Mouse (Mus musculus): ENCODE measurements at regions not wholly inside any gene's neighbourhood (a gene's known extent, or its start where the extent isn't known, plus 50 kb on each side); places are given as distances from the start of the nearest gene placed in this dataset.

DNA sequence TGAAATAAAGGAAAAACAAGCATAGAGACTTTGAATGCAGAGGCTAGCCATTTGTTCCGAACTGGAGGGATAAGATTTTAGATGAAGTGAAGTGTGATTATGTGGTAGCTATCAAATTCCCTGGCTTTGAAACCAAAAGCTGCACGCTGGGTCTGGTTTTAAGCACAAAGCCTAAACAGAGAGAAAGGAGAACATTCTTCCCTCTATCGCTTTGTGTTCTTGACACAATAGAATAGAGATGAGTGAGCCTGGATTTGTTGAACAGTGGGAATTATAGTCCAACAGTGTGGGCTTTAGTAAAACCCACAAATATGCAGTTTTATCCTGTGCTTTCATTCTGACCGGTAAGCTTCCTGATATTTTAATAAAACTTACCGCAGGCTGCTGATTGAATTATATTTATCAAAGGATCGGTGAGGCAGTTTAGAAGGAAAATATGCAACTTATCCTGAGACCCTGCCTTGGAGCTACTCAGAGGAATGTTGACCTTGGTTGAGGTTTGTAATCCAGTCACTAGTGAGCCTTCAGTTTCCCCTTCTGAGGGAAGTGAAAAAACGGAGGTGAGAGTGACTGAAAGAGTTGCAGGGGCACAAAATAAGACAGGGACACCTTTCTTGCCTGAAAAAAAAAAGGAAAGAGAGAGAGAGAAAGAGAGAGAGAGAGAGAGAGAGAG lies 481.7 kb upstream of the Tenm4 start:
- DNase-seq, result no peak

DNA sequence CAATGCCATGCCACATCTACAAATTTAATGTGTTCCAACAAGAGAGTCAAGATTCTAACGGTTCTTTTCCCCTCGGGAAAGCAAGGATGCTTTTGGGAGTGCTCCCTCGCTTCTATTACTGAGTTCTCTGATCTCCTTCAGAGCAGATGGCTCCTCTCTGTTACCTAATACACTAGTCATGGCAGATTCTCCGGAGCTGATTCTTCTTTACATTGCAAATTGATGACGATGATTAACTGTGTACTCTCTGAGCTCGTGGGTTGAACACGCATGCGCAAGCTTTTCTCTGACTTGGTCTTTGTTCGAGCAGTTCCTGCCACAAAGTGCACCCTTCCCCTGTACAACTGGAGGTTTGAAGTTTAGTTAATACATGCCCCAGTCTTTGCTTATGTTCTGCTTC lies 471.5 kb upstream of the Tenm4 start:
- peak; percentile 54 for DNase-seq

DNA sequence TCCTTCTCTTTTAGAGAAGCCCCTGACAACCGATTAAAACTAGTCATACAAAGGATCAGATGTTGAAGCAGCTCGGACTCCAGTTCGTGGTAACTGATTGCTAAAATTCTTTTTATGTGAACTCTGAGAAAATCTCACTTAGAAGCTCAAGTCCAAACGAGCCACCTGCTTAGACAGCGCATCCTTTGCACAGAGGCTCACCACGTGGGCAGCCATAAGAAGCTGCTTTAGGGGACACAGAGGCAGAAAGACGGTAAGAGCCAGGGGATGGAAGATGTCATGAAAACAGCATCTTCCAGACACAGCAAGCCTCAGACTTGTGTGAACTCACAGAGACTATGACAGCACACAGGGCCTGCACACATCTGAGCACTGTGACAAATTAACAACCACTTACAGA lies 461.0 kb upstream of the Tenm4 start:
- no peak for DNase-seq

DNA sequence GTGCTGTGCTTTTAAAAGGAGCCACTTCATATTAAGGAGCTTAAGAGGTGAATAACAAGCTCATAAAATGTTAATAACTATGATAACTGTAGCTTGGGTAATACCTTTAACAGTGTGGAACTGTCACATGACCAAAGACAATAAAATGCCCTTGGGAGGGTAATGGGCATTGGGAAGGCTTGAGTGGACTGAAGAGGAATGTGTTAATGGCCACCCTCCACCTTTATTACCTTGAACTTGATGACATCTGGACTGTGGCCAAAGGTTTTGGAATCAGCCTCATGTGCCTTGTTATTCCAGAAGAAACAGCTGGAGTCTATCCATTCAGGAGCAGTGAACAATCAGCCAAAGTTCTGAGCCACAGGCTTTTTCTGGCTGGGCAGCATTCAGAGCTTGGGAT lies 451.0 kb upstream of the Tenm4 start:
- no peak for DNase-seq

DNA sequence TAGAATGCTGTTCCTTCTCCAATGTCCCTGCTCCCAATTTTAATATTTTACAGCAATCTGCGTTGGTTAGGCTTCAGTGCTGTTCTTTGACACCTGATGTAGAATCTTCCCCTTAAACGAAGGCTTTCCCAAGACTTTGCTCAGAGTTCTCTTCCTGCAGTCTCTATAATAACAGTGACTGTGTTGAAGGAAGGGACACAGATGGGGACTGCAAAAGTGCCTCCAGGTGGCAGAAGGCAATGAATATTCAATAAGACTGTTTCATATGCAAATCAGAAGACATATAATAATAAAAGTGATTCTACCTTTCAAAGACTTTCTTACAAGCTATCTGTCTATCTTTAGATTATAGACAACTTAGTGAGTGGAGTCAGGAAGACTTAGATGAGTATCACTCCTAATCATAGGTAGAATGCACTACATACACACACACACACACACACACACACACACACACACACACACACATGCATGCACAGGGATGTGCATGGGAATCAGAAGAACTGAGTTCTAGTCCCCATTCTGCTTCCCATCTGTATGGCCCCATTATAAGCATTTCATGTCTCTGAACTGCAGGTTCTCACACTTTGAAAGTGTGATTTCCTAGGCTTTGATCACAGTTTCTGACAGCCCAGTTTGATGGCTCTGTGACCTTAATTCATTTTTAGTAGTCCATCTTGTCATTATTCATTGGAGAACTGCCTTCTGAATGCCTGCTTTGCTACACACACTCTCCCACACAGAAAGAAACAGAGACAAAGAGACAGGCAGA lies 445.1 kb upstream of the Tenm4 start:
- peak; percentile 53 for DNase-seq

DNA sequence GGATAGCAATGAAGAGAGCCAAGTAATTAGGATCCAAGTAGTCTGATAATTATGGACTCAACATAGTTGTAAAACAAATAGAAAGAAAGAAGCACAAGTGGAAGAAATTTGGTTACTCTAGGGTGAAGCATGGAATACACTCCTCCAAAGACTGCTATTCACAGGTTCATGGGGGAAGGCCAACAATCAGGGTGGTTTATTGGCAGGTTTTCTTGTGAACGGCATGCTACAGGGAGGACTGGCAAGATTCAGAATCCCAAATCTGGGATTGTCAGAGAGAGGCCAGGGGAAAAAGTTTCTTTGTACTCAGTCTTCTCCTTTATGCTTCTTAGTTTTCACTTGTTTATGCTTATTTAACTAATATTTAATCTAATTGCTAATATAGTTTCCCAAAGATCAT lies 437.2 kb upstream of the Tenm4 start:
- DNase-seq, result no peak

DNA sequence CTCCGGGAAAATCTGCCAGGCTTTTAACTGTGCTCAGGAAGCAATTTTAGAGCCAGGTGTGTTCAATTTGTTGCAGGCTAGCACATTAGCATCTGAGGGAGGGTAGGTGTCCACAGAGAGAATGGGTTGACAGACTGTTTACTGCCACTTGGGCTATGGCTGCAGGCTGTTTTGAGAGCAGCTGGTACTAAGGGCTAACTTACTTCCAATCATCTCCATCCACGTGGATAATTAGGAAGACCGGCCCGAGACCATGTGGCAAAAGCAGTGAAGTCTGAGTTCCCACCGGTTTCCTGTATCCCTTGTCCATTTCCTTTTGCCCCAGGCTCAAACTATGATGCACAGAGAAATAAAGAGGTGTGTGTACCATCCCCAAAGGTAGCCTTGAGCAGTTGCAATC lies 436.5 kb upstream of the Tenm4 start:
- DNase-seq, result peak; percentile 12

DNA sequence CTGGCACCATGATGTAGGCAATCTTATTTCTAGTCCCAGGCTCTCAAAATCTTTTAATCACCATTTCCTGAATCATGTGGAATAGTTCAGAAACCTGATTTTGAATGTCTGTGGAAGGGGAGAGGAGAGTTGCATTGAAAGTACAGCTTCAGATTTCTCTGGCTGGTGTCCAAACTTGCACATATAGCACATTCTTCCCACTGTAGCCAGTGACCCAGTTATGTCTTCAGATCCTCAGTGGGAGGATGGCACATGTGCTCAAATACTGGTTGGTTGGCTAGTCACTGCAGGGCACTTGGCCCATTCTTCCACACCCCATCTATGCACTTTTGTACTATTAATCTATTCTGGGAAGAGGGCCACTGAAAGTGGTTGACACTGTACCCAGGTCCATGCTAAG lies 434.3 kb upstream of the Tenm4 start:
- no peak for DNase-seq

DNA sequence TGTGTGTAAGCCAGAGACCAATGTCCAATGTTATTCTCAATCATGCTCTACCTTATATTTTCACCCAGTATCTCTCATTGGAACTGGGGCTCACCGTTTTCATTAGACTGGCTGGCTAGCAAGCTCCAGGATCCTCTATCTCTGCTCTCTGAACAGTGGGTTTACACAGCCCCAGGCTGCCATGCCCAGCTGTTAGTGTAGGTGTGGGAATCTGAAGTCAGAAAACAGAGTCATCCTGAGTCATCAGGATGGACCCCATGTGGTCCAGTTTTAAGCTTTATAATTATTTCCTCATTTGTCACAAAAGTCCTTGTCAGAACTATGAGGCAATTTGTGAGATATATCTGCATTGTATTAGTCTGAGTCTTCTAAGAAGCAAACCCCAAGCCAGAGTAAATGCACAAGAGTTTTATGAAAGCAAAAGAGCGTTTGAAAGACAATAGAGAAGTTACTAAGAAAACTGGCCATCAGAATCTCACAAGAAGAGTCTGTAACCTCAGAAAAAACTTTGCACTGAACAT lies 432.3 kb upstream of the Tenm4 start:
- DNase-seq, result no peak

DNA sequence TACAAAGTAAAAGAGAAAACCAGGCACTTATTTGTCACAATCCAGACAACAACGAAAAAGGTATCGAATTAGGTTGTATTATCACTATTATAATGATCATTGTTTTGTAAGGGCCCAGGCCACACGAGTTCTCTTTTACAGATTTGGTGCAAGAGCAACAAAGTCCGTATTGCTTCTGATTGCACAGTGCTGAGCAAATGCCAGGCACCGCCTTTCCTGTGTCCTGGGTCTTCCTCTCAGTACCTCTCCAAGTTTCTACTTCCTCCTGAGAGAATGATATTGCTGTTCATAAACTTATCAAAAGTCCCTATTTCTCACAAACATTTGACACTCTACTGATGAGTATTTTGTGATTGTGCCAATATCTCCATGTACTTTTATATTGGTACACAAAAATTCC lies 431.3 kb upstream of the Tenm4 start:
- no peak for DNase-seq

DNA sequence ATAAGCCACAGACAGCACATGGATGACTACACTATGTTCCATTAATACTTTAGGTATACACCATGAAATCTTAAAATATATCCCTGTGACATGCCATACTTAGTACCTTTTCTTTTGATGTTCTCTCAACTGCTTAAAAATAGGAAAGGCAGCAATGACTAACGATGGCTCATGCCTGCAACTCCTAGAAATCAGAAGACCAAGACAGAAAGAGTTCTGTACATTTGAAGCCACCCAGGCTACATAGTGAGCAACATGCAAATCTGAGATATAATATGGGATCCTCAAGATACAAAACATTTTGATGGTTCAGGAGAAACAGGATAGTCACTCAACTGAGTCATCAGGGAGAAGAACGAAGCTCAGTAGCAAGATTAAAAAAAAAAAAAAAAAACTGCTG lies 412.7 kb upstream of the Tenm4 start:
- DNase-seq, result no peak

DNA sequence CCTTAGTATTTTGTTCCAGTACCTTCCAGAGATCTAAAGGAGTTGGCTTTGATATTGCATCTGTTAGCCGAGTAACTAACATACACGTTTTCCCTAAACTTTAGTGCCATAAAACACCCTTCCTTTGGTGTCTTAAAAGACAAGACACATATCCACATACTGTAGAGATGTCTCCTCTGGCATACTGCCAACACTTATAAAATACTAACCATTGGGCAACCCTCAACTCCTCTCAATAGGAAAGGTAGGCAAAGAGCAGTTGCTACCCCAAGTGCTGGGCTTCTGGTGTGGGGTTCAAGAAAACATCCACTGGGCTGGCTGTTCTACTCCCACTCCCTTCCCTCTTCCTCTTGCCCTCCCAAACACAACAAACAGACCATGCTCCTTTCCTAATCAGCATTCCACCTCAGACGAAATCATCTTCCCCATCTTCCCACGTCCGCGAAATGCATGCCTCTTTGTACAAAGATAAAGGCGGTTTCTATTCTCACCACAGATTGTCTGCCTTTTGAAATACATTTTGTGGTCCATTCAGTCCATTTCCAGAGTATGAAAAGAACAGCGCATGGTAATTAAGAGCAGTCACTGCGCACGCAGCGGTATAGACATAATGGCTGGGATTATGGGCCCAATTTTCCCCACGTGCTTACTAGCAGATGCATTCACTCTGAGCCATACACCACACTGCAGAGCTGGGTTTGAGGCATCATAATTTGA lies 409.9 kb upstream of the Tenm4 start:
- peak; percentile 21 for DNase-seq

DNA sequence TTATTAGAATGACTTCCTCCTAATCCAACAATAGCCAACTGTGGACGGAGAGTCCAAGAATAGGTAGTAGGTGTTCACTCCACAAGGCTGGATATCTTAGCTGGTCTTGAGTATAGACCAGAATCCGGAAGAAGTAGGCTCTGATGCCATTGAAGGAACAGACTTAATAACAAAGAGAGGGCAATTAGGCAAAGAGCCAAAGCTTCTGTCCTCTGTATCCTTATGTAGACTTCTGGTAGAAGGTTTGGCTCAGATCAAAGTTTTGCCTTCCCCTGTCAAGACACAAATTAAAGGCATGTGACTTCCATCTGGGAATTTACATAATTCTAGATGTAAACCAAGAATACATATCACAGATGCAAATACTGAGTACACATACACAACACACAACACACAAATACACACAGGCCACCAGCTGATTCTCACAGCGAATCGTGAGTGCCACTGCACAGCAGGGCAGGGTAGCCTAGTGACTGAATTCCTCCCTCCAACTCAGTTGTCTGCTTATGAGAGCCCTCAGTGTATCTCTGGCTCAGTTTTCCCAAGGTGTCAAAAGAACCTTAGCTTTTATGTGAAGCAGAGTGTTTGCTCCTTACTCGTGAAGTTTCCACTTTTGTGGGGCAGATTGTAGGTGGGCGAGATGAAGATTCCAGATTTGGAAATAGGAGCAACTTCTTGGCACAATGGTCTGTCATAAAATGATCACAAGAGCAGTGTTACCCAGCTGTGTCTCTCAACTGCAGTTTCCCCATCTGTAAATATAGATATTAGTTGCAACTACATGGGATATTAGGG lies 404.5 kb upstream of the Tenm4 start:
- peak; percentile 67 for DNase-seq

DNA sequence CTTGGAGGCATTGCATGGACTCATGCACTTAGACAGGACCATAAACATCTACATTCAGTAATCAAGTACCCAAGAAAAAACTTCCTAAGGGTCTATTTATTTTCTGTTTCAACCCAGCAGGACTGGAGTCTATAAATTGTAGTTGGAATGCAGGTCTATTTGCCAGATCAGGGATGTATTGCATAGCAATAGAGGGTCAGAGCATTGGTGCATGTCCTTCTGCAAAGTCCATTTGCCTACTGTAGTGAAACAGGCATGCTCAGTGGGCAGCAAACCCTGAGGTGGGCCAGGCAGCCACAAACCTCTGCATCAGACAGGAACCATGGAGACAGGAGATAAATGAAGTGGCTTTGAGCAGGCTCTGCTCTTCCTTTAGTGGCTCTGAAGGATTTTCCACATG lies 386.5 kb upstream of the Tenm4 start:
- no peak for DNase-seq

DNA sequence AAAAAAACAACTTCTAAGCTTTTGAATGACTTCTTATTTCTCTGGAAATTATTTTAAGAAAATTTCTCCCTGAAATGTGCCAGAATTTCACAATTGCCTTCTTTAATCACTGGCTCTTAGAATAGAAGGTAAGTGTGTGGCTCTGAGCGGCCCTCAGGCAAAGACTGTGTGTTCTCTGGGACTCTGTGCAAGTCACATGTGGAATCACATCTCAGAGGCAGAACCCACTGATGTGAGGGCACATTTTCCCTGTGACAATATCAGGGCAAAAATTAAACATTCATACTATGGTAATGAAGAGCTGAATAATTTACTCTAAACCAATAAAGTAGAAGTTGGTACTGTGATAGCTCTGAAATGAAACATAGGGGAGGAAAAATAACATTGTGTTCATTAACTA lies 383.5 kb upstream of the Tenm4 start:
- no peak for DNase-seq

DNA sequence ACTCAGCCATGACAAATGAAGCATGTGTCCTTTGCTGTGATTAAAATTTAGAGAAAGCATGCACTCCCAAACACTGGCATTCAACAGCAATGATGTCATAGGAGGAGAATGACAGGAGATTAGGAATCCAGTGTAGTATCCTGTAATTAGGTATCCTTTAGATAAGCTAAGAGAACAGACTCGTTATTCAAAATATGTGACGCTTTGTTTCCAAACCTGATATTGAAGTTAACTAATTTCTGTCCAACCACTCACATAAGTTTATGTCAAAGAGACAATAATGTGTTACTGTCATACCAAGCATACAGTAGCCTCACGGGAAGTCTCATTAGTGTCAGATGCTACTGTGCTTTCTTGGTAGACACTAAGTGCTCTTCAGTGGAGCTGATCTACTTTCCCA lies 383.1 kb upstream of the Tenm4 start:
- no peak for DNase-seq

DNA sequence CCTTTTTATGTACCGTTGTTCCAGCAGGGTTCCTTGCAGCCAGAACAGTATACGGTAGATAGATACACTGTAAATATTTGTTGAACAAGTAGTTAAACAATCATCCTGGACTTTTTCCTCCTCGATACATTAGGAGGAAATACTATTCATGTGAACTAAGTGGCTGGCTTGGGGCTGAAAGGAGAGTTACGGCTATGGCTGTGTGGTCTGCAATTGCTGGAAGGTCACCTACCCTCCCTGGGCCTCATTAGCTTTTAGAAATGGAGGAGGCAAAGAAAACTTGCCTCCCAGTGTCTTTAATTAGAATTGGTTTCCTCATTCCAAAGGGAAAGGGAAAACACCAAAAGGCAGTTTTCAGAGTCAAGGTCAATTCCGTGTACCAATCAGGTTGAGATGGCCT lies 381.6 kb upstream of the Tenm4 start:
- DNase-seq, result no peak

DNA sequence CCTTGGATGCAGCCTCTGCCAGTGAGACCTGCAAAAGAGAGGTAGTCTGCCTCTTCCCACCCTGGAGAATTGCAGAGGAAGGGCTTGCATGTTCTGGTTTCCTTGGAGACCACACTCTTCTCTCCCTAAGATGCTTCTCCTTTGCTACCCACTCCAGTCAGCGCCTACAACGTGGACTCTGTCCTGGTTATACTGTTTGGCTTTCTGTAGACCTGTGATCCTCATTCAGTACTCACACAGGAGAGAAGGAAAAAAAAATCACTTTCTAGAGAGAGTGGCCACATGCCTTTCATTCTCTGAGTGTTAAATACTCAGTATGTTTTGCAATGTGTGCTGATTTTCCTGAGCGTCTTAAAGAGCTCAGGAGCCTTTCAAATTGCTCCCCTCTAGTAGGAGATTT lies 372.0 kb upstream of the Tenm4 start:
- DNase-seq, result no peak

DNA sequence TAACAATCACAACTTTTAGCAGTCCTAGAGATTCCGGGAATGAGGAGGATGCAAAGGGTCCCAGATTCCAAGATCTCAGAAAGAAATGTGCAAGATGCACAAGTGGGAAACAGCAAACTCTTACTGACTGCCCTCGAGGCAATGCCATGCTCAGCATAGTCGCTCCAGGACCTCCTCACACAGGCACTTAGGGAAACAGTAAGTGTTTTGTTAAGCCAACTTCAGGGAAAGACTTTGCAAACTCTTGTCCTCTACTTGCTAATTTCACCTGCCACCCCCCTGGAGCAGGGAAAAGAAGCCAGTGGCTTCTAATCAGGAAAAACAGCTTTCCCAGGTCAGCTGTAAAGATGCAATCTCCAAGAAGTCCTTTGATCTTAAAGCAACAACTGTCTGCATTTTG lies 361.4 kb upstream of the Tenm4 start:
- no peak for DNase-seq

DNA sequence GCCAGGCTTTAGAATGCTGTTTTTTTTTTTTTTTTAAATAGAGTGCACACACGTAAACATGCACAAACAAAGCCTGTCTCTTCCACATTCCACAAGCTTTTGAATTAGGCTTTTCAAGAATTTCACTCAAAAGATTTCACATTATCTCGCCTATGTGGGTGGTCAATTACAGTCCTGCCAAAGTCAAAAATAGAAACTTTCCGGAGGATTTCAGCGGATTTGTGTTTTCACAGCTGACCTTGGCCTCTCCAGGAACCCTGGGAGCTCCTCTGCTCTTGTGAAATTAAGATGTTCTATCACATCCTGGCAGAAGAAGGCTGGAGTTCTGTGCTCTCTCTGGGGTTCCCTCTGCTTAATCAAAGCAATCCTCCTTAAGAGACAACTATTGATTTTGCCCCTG lies 360.9 kb upstream of the Tenm4 start:
- DNase-seq, result no peak

DNA sequence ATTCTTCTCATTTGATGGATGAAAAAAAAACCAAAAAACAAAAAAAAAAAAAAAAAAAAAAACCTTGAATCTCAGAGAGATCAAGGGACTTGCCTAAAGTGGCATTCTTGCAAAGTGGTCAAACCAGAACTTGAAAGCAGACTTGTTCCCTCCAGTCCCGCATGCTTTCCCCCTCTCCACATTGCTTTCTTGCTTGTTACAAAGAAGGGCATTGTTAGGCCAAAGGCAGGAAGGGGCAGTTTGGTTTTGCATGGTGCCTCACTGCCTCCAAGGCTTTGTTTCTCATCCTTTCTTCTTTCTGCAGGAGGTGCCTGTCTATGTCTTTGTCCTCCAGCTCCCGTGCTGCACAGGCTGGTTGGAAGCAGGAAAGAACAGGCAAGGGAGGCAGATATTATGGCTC lies 356.2 kb upstream of the Tenm4 start:
- DNase-seq, result no peak

DNA sequence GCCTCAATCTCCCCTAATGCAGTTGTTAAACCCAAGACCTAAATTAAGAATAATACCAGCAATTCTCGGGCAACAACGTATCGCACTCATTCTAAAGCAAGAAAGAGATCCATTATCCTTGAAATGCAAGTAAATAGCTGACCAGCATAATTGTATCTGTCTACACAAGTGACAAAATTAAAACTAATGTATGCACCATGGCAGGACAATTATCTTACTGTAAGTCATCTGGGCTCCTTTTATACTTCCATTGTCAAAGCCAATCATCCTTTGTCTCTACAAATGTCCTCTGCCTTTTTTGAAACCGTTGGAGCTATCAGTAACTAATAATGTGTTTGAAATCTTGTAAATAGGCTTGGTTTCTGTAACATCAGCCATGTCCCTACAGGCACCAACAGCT lies 347.5 kb upstream of the Tenm4 start:
- no peak for DNase-seq

DNA sequence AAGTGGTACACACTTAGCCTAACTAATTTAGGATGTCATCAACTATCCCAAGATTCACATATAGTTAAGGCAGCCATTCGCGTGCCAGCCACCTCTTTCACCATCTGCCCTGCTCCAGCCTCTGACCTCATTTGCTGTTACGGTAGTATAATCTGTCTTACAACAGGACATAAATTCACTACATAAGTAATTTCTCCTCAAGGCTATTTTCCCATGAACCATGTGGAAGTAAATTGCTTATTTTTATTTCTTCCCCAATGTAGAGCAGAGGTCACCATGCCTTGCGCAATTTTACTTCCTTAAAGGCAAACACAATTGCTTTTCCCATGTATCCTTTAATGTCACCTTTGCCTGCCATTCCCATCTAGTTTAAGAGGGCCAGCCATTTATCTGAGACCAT lies 341.2 kb upstream of the Tenm4 start:
- no peak for DNase-seq
